Mouse (Mus musculus) left cerebral cortex, postnatal 10 days (tissue): ENCODE results near the gene Gm49601. TPM values are rescaled to one million over a fixed set of nuclear protein-coding genes. Genes with fewer than 3 reads are reported as not detected.

Source experiments
- total RNA-seq, 2 experiments: library from RNA; stranded (reverse); gene quantifications; 2 replicates each; pipeline ENCODE4 v1.2.3; 2021

Gm49601 gene
- total RNA-seq, 2 experiments from 2014 or later: 130 to 132 TPM

Other genes starting within 250 kb of the Gm49601 start
- gene Txnrd2, start 200.0 kb downstream of the Gm49601 start, total RNA-seq: 10 to 100 TPM; 24.1 to 27.4 TPM
- 10 to 100 TPM; 65.2 to 66.3 TPM for gene Comt, start 199.6 kb downstream of the Gm49601 start, total RNA-seq
- 1 to 10 TPM; 7.6 to 8.4 TPM for gene Gnb1l, start 127.7 kb downstream of the Gm49601 start, total RNA-seq
- 1 to 10 TPM; 6.2 to 8.7 TPM for gene Rtl10, start 127.5 kb downstream of the Gm49601 start, total RNA-seq
- gene Tbx1, start 35.8 kb downstream of the Gm49601 start, total RNA-seq: 1 to 10 TPM; 1.5 to 1.7 TPM
- gene Gp1bb, start 4.0 kb downstream of the Gm49601 start, total RNA-seq: 1 to 10 TPM; 3.5 to 4.9 TPM
- gene Sept5, start 3.5 kb upstream of the Gm49601 start, total RNA-seq: 100 to 1,000 TPM; 703 to 707 TPM
- 10 to 100 TPM; 78.6 to 85.0 TPM for gene Cldn5, start 150.4 kb upstream of the Gm49601 start, total RNA-seq
- gene Ufd1, start 185.4 kb upstream of the Gm49601 start, total RNA-seq: 100 to 1,000 TPM in 1 of 2 experiments, 10 to 100 TPM in 1; 91.3 to 100 TPM
- 1 to 10 TPM; 2.7 to 3.8 TPM for gene Cdc45, start 185.6 kb upstream of the Gm49601 start, total RNA-seq
- 10 to 100 TPM; 24.5 to 26.7 TPM for gene 2510002D24Rik, start 210.2 kb upstream of the Gm49601 start, total RNA-seq
- gene Gm28539, start 210.2 kb upstream of the Gm49601 start, total RNA-seq: 10 to 100 TPM in 1 of 2 experiments, 1 to 10 TPM in 1; 6.8 to 16.1 TPM